Mouse (Mus musculus): ENCODE results near the gene Hk1. TPM values are rescaled to one million over a fixed set of nuclear protein-coding genes. Genes with fewer than 3 reads are reported as not detected.

Gene Hk1
- total RNA-seq, 2 experiments from 2014 or later: 217 to 330 TPM

- ATAC-seq (replicated peaks; ENCODE audit: low FRiP score, low TSS enrichment, poor library complexity, severe bottlenecking): peak; percentile 68
Measured at GRCm38 (mm10) chr10:62242896-62243295, 136.8 kb downstream of the Hk1 start.

GRCm38 (mm10) chr10:62242358-62242757 is 137.3 kb downstream of the Hk1 start:
- no peak for ATAC-seq (replicated peaks; ENCODE audit: low FRiP score, low TSS enrichment, poor library complexity, severe bottlenecking)

- ATAC-seq (replicated peaks; ENCODE audit: low FRiP score, low TSS enrichment, poor library complexity, severe bottlenecking): no peak
Measured at GRCm38 (mm10) chr10:62239270-62239669, 140.4 kb downstream of the Hk1 start.

- ATAC-seq (replicated peaks; ENCODE audit: low FRiP score, low TSS enrichment, poor library complexity, severe bottlenecking): peak; percentile 40; the same call in 1 of the 2 replicates
Measured at GRCm38 (mm10) chr10:62238688-62239087, 141.0 kb downstream of the Hk1 start.

GRCm38 (mm10) chr10:62237205-62237604 is 142.5 kb downstream of the Hk1 start:
- ATAC-seq (replicated peaks; ENCODE audit: low FRiP score, low TSS enrichment, poor library complexity, severe bottlenecking): peak; percentile 92

- no peak for ATAC-seq (replicated peaks; ENCODE audit: low FRiP score, low TSS enrichment, poor library complexity, severe bottlenecking)
Measured at GRCm38 (mm10) chr10:62236165-62236564, 143.5 kb downstream of the Hk1 start.

GRCm38 (mm10) chr10:62231811-62232210 is 147.9 kb downstream of the Hk1 start:
- ATAC-seq (replicated peaks; ENCODE audit: low FRiP score, low TSS enrichment, poor library complexity, severe bottlenecking): no peak

- no peak for ATAC-seq (replicated peaks; ENCODE audit: low FRiP score, low TSS enrichment, poor library complexity, severe bottlenecking)
Measured at GRCm38 (mm10) chr10:62231395-62231732, 148.3 kb downstream of the Hk1 start.

- peak; percentile 91 for ATAC-seq (replicated peaks; ENCODE audit: low FRiP score, low TSS enrichment, poor library complexity, severe bottlenecking)
Measured at GRCm38 (mm10) chr10:62230708-62231394, 148.9 kb downstream of the Hk1 start, which contains the start of gene Tspan15. TSS of gene Tspan15 (minus strand) at chr10:62231251.

- ATAC-seq (replicated peaks; ENCODE audit: low FRiP score, low TSS enrichment, poor library complexity, severe bottlenecking): no peak
Measured at GRCm38 (mm10) chr10:62228126-62228525, 151.6 kb downstream of the Hk1 start.

GRCm38 (mm10) chr10:62225839-62226238 is 153.9 kb downstream of the Hk1 start:
- ATAC-seq (replicated peaks; ENCODE audit: low FRiP score, low TSS enrichment, poor library complexity, severe bottlenecking): no peak

- ATAC-seq (replicated peaks; ENCODE audit: low FRiP score, low TSS enrichment, poor library complexity, severe bottlenecking): no peak
Measured at GRCm38 (mm10) chr10:62224231-62224630, 155.5 kb downstream of the Hk1 start.

GRCm38 (mm10) chr10:62222777-62223176 is 156.9 kb downstream of the Hk1 start:
- ATAC-seq (replicated peaks; ENCODE audit: low FRiP score, low TSS enrichment, poor library complexity, severe bottlenecking): no peak

- no peak for ATAC-seq (replicated peaks; ENCODE audit: low FRiP score, low TSS enrichment, poor library complexity, severe bottlenecking)
Measured at GRCm38 (mm10) chr10:62221647-62222046, 158.1 kb downstream of the Hk1 start.

- ATAC-seq (replicated peaks; ENCODE audit: low FRiP score, low TSS enrichment, poor library complexity, severe bottlenecking): no peak
Measured at GRCm38 (mm10) chr10:62220732-62221514, 158.8 kb downstream of the Hk1 start.

Other genes starting within 250 kb of the Hk1 start
- gene Neurog3, start 246.8 kb downstream of the Hk1 start, total RNA-seq (2014; fragmentation: Nextera tagmentation): not detected in 2 replicates
- not detected in 2 replicates for gene Neurog3, start 246.8 kb downstream of the Hk1 start, total RNA-seq (2017)
- 0.28 TPM in 1 of 2 replicates, not detected in the other for gene Fam241b, start 236.0 kb downstream of the Hk1 start, total RNA-seq (2014; fragmentation: Nextera tagmentation)
- gene Fam241b, start 236.0 kb downstream of the Hk1 start, total RNA-seq (2017): 0.14 TPM in 1 of 2 replicates, not detected in the other
- 1.9 and 10.3 TPM in 2 replicates for gene Tspan15, start 148.7 kb downstream of the Hk1 start, total RNA-seq (2014; fragmentation: Nextera tagmentation)
- gene Tspan15, start 148.7 kb downstream of the Hk1 start, total RNA-seq (2017): 1.5 and 1.7 TPM in 2 replicates
- gene Tacr2, start 127.5 kb downstream of the Hk1 start, total RNA-seq (2014; fragmentation: Nextera tagmentation): not detected in 2 replicates
- not detected in 2 replicates for gene Tacr2, start 127.5 kb downstream of the Hk1 start, total RNA-seq (2017)
- gene Hkdc1, start 42.6 kb upstream of the Hk1 start, total RNA-seq (2014; fragmentation: Nextera tagmentation): not detected in 2 replicates
- not detected in 2 replicates for gene Hkdc1, start 42.6 kb upstream of the Hk1 start, total RNA-seq (2017)
- 1.2 and 1.4 TPM in 2 replicates for gene 4930507D05Rik, start 69.6 kb upstream of the Hk1 start, total RNA-seq (2014; fragmentation: Nextera tagmentation)
- gene 4930507D05Rik, start 69.6 kb upstream of the Hk1 start, total RNA-seq (2017): 0.99 and 1.2 TPM in 2 replicates
- gene Supv3l1, start 69.8 kb upstream of the Hk1 start, total RNA-seq (2014; fragmentation: Nextera tagmentation): 61.9 and 63.9 TPM in 2 replicates
- 60.6 and 72.4 TPM in 2 replicates for gene Supv3l1, start 69.8 kb upstream of the Hk1 start, total RNA-seq (2017)
- gene Vps26a, start 106.9 kb upstream of the Hk1 start, total RNA-seq (2014; fragmentation: Nextera tagmentation): 44.1 and 55.2 TPM in 2 replicates
- gene Vps26a, start 106.9 kb upstream of the Hk1 start, total RNA-seq (2017): 75.5 and 79.0 TPM in 2 replicates
- gene Srgn, start 147.5 kb upstream of the Hk1 start, total RNA-seq (2014; fragmentation: Nextera tagmentation): 322 and 332 TPM in 2 replicates
- gene Srgn, start 147.5 kb upstream of the Hk1 start, total RNA-seq (2017): 732 and 1,011 TPM in 2 replicates
- 18.5 and 25.1 TPM in 2 replicates for gene Kif1bp, start 198.5 kb upstream of the Hk1 start, total RNA-seq (2014; fragmentation: Nextera tagmentation)
- 18.7 and 20.9 TPM in 2 replicates for gene Kif1bp, start 198.5 kb upstream of the Hk1 start, total RNA-seq (2017)
- 183 and 189 TPM in 2 replicates for gene Ddx21, start 222.4 kb upstream of the Hk1 start, total RNA-seq (2014; fragmentation: Nextera tagmentation)
- gene Ddx21, start 222.4 kb upstream of the Hk1 start, total RNA-seq (2017): 338 and 364 TPM in 2 replicates